Mouse (Mus musculus) common myeloid progenitor, adult 5-6 weeks (primary cell): ENCODE results near the gene Trim10. TPM values are rescaled to one million over a fixed set of nuclear protein-coding genes. Genes with fewer than 3 reads are reported as not detected.

Source experiments
- ATAC-seq: replicated peaks from 2 replicates; pipeline ENCODE4 v1.8.0; 2016; ENCODE audit warnings: low read depth, mild to moderate bottlenecking, moderate TSS enrichment, inconsistent platforms; ENCODE audit not compliant: poor library complexity, severe bottlenecking
- total RNA-seq: library from RNA; stranded (forward); fragments of 200-1000, 187-1606 nt; gene quantifications from 2 replicates; pipeline ENCODE4 v1.2.3, GENCODE M21; 2017

Trim10 gene
- total RNA-seq, 1 experiment from 2014 or later, result 4.3 TPM

DNA sequence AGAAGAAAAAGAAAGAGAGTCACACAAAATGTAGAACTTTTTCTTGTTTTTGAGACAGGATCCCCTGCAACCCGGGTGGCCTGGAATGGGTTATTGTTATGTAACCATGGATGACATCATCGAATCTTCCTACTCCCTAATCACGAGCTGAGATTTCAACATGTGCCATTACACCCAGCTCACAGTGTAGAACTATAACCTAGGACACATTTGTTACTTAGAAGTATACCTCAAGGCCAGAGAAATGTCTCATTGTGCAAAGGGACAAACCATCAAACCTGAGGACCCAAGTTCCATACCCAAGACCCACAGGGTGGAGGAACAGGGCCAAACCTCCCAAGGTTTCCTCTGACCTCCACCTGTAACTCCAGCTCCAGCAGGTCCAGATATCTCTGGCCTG, 34.3 kb downstream of the Trim10 start:
- no peak for ATAC-seq

DNA sequence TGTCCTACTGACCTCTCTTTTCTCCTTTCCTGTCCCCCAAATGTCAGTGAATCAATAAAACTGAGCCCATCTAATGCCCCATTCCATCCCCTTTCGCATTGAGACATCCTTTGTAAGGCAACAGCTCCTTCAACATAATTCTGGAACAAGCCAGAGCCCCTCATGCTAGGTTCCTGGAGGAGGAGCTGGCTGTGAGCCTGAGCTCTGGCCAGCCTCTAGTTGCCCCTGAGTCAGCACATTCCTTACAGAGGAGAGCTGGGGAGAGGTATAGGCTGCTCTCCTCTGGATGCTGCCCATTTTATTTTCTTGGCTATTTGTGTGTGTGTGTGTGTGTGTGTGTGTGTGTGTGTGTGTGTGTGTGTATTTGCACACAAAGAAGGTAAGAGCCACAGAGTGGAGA, 38.9 kb downstream of the Trim10 start:
- no peak for ATAC-seq

DNA sequence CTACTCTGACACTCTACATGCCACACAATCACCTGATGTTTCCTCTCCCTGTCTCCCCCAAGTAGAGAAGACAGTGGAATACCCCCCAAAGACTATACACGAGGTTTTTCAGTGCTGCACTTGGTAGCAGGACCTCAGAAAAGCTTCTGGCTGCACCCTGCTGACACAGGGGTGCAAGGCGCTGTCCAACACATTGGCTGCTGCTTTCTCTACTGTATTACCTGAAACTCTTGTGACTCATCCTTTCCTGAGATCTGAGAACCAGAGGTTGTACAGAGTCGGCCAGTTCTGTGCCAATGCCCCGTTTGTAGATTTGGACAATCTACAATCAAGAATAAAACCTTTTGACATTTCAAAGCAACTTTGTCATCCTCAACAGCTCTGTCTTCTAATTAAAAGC, 40.4 kb downstream of the Trim10 start:
- no peak for ATAC-seq

DNA sequence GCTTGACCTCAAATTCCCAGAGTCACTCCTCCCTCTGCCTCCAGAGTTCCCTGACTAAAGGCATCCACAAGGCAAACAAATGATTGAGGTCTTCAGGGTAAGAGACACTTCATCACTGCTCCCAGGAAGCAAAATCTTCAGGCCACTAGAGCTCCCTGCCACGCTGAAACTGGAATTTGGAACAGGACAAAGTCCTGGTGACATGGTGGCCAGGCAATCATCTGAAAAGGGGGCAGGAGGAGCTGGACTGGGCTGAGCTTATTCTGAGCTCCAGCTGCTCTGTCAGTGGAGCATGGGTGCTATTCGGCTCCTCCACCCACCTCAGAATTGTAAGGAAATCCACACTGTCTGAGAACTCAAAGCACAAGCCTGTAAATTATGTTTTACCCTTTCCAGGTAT, 42.7 kb downstream of the Trim10 start:
- no peak for ATAC-seq

DNA sequence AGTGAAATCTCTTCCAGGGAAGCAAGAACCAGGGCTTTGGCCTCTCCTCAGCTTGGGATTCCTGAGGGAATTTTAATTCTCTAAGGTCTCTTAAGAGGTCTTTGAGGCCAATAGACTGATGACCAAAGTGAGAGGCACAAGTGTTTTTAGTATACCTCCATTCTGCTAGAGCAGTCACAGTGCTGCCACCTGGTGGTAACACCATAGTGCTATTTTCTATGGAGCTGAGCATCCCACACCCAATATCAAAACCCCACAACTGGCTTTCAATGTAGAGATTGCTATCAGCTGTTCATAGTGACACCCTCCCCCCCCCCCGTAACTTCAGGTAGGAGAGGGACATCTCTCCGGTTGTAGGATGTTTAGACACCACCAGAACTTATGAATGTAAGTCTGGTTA, 44.7 kb downstream of the Trim10 start:
- peak; percentile 84 for ATAC-seq

DNA sequence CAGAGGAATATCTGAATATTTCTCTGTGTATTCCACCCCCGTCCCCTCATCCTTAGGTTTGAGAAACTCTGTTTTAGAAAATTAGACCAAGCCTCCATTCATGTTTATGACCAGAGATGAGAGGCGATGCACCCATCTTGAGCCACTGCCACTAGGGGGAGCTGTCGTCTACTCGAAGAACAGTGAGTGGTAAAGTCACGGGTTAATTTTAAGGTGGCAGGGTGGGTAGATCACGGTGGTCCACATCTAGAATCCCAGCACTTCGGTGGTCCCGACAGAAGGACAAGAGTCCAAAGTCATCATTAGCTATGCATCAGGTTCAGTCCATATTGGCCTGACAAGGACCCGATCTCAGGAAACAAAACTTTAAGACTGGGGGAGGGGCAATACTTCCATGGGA, 45.7 kb downstream of the Trim10 start:
- ATAC-seq, result peak; percentile 80

DNA sequence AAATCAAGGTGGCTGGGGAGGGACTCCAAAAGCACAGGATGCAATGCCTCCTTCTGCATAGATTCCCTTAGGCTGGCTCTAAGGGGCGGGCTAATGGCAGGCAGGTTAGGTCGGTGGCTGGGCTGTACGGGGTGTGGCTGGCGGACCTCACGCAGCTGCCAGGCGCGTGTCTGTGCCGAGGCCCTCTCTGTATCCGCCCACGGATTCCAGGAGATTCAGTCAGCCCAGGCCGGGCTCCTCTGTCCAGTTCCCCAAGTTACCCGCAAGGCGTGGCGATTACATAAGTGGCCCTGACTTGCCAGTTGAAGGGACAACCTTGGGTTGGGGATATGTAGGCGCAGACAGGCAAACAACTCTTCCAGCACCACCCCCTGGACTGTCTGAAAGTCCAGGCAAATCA, 50.9 kb downstream of the Trim10 start:
- no peak for ATAC-seq

DNA sequence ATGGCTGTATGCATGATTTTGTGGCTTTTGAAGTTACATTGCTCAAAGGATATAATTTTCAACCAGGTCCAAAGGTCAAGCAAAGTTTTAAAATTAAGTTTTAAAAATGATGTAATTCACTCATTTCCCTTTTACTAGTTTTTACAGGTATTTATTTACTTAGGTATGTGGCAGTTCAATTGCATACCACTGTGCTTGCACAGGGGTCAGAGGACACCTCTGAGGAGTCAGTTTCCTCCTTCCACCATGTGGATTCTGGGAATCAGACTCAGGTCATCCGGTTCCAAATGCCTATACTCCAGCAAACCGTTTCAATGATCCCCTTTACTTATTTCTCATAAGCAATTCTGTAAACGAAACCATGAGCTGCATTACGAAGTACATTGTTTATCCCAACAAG, 53.3 kb downstream of the Trim10 start:
- ATAC-seq, result no peak

DNA sequence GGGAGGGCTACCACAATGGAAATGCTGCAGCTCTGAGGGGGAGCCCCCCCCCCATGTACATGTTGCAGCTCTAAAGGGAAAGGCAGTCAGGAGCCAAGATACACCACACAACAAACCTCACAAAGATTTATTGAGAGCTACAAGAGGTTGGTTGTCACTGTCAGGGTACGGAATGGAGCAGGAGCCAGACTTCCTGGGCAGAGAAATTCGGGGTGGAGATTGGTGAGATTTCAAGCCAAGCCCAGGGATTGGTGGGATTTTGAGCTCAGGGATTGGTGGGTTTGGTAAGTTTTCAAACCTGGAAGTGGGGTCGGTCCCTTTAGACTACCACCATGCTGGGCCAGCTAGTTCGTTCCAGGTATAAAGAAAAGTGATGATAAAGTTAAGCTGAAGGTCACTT, 54.1 kb downstream of the Trim10 start:
- no peak for ATAC-seq

Other genes with a start within 250 kb of the Trim10 start
- gene H2-M9, start 226.9 kb upstream of the Trim10 start, total RNA-seq, result not detected in 2 replicates
- not detected in 2 replicates for gene H2-M1, start 197.4 kb upstream of the Trim10 start, total RNA-seq
- gene H2-M10.5, start 96.7 kb upstream of the Trim10 start, total RNA-seq, result not detected in 2 replicates
- gene H2-M10.6, start 57.4 kb upstream of the Trim10 start, total RNA-seq, result not detected in 2 replicates
- 10.8 and 18.0 TPM in 2 replicates for gene Trim26, start 32.4 kb upstream of the Trim10 start, total RNA-seq
- gene Trim15, start 2.4 kb upstream of the Trim10 start, total RNA-seq, result 0.18 TPM in 1 of 2 replicates, not detected in the other
- not detected in 2 replicates for gene Trim40, start 20.5 kb downstream of the Trim10 start, total RNA-seq
- not detected in 2 replicates for gene Trim31, start 28.5 kb downstream of the Trim10 start, total RNA-seq
- gene Rnf39, start 73.3 kb downstream of the Trim10 start, total RNA-seq, result 0.05 TPM in 1 of 2 replicates, not detected in the other
- gene Ppp1r11, start 82.2 kb downstream of the Trim10 start, total RNA-seq, result 41.4 and 79.0 TPM in 2 replicates
- 35.6 and 37.3 TPM in 2 replicates for gene Znrd1, start 89.0 kb downstream of the Trim10 start, total RNA-seq
- 7.8 and 9.0 TPM in 2 replicates for gene Znrd1as, start 89.0 kb downstream of the Trim10 start, total RNA-seq
- not detected in 2 replicates for gene 2410137M14Rik, start 111.7 kb downstream of the Trim10 start, total RNA-seq
- gene H2-M5, start 120.0 kb downstream of the Trim10 start, total RNA-seq, result not detected in 2 replicates
- 1.1 and 2.9 TPM in 2 replicates for gene Zfp57, start 131.6 kb downstream of the Trim10 start, total RNA-seq
- gene Mog, start 153.8 kb downstream of the Trim10 start, total RNA-seq, result not detected in 2 replicates
- gene Gabbr1, start 176.4 kb downstream of the Trim10 start, total RNA-seq, result 1.3 and 3.5 TPM in 2 replicates
- not detected in 2 replicates for gene Olfr90, start 218.9 kb downstream of the Trim10 start, total RNA-seq
- not detected in 2 replicates for gene Olfr91, start 228.7 kb downstream of the Trim10 start, total RNA-seq